16 mouse cellular contexts compared by ENCODE assay signal in the genomic region with DNA sequence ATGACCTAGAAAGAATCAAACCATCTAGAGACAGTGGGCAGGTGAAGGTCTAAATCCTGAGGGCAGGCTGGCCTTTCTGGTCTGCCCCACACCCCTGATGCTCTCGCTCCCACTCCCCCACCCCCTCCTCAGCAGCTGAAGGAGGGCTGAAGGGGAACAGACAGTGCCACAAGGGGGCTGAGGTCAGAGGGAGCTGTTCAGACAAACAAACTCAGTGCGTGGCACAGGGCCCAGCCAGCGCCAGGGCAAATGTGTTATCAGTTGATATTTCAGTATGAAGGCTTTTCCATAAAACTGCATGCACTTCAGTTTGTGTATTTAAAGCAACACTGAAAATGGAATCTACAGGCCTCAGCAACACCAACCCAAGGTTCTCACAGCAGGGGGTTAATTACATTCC.
A peak's percentile ranks its signal among the peaks of the same experiment; 100 is the strongest.
DNase-seq lines count a peak whose midpoint lies in the region; ATAC-seq and TF ChIP-seq lines count a peak whose summit lies in the region.
"Had no signal": no experiment of that assay in that cellular context is flagged by ENCODE, and none has a peak within 500 bp of the region (broad histone marks: within the 10 kb centered on the region; RNA-seq: fewer than 3 reads in every experiment).

No protein-coding gene starts in this region.

- H3K9me3 ChIP-seq in forebrain, postnatal 0 days (ENCODE audit: low read length) = no peaks in the 10 kb centered on the region
- H3K9me3 ChIP-seq in forebrain, embryonic 12.5 days = no peaks in the 10 kb centered on the region
- 0 out of 2 replicates have a peak, but pooled peaks cover 5% of the 10 kb centered on the region for H3K9me3 ChIP-seq in limb, embryonic 13.5 days
- no peaks in the 10 kb centered on the region for H3K9me3 ChIP-seq in limb, embryonic 10.5 days (replicated peaks)
- no peaks in the 10 kb centered on the region for H3K9me3 ChIP-seq in embryonic facial prominence, embryonic 10.5 days
- H3K9me3 ChIP-seq in stomach, postnatal 0 days (ENCODE audit: control insufficient read depth, low read length) = no peaks in the 10 kb centered on the region

- H3K27me3 ChIP-seq in forebrain, postnatal 0 days (ENCODE audit: insufficient read depth, low read length) = no peaks in the 10 kb centered on the region
- no peaks in the 10 kb centered on the region for H3K27me3 ChIP-seq in forebrain, embryonic 12.5 days
- H3K27me3 ChIP-seq in limb, embryonic 13.5 days = no peaks in the 10 kb centered on the region
- no peaks in the 10 kb centered on the region for H3K27me3 ChIP-seq in limb, embryonic 10.5 days (ENCODE audit: low read depth, poor library complexity, severe bottlenecking)
- no peaks in the 10 kb centered on the region for H3K27me3 ChIP-seq in embryonic facial prominence, embryonic 10.5 days (replicated peaks; ENCODE audit: low read depth, poor library complexity, severe bottlenecking)
- H3K27me3 ChIP-seq in stomach, postnatal 0 days (ENCODE audit: control insufficient read depth, insufficient read depth, low read length) = no peaks in the 10 kb centered on the region

- no peak overlapping the region for H3K4me2 ChIP-seq in forebrain, postnatal 0 days (ENCODE audit: low read depth)
- H3K4me2 ChIP-seq in forebrain, embryonic 12.5 days = no peak overlapping the region
- H3K4me2 ChIP-seq in limb, embryonic 13.5 days (replicated peaks) = no peak overlapping the region
- H3K4me2 ChIP-seq in stomach, postnatal 0 days (replicated peaks; ENCODE audit: low read depth) = no peak overlapping the region

- H3K9ac ChIP-seq in forebrain, postnatal 0 days = no peak overlapping the region
- H3K9ac ChIP-seq in forebrain, embryonic 12.5 days = no peak overlapping the region
- H3K9ac ChIP-seq in limb, embryonic 13.5 days = peak overlapping the region; percentile 39; the same call in 1 of the 2 replicates
- H3K9ac ChIP-seq in stomach, postnatal 0 days (ENCODE audit: low read length) = no peak overlapping the region

- DNase-seq in forebrain, postnatal 0 days = no peak
- DNase-seq in limb, embryonic 10.5 days (ENCODE audit: low spot score) = no peak
- DNase-seq in embryonic facial prominence, embryonic 10.5 days (ENCODE audit: low spot score) = no peak
- DNase-seq in stomach, postnatal 0 days (ENCODE audit: low spot score) = peak; percentile 19
- no peak for DNase-seq in urinary bladder, postnatal 25 days (ENCODE audit: low spot score)
- no peak for DNase-seq in urinary bladder, postnatal 10 days (ENCODE audit: low spot score)
- DNase-seq: cerebellum, adult 8-10 months; kidney, adult 2 months; layer of hippocampus, postnatal 36 days; lung, postnatal 4 days; right cerebral cortex, postnatal 4 days; thymus, postnatal 36 days had no signal

- no peak overlapping the region for H3K4me3 ChIP-seq in forebrain, postnatal 0 days (ENCODE audit: low read depth, low read length)
- no peak overlapping the region for H3K4me3 ChIP-seq in forebrain, embryonic 12.5 days (replicated peaks)
- H3K4me3 ChIP-seq in limb, embryonic 13.5 days = no peak overlapping the region
- H3K4me3 ChIP-seq in limb, embryonic 10.5 days = no peak overlapping the region
- H3K4me3 ChIP-seq in embryonic facial prominence, embryonic 10.5 days = no peak overlapping the region
- H3K4me3 ChIP-seq in stomach, postnatal 0 days (ENCODE audit: low read depth, low read length) = no peak overlapping the region

- no peaks in the 10 kb centered on the region for H3K4me1 ChIP-seq in forebrain, postnatal 0 days (ENCODE audit: insufficient read depth)
- H3K4me1 ChIP-seq in forebrain, embryonic 12.5 days = peaks cover 15% of the 10 kb centered on the region
- peaks cover 6% of the 10 kb centered on the region; the same call in 1 of the 2 replicates for H3K4me1 ChIP-seq in limb, embryonic 13.5 days
- peaks cover 15% of the 10 kb centered on the region for H3K4me1 ChIP-seq in limb, embryonic 10.5 days
- peaks cover 22% of the 10 kb centered on the region for H3K4me1 ChIP-seq in embryonic facial prominence, embryonic 10.5 days
- no peaks in the 10 kb centered on the region for H3K4me1 ChIP-seq in stomach, postnatal 0 days (replicated peaks; ENCODE audit: control insufficient read depth, insufficient read depth)

- no peaks in the 10 kb centered on the region for H3K36me3 ChIP-seq in forebrain, postnatal 0 days (ENCODE audit: insufficient read depth)
- H3K36me3 ChIP-seq in forebrain, embryonic 12.5 days (replicated peaks) = no peaks in the 10 kb centered on the region
- H3K36me3 ChIP-seq in limb, embryonic 13.5 days = 0 out of 2 replicates have a peak, but pooled peaks cover 5% of the 10 kb centered on the region
- 0 out of 2 replicates have a peak, but pooled peaks cover 4% of the 10 kb centered on the region for H3K36me3 ChIP-seq in limb, embryonic 10.5 days
- peaks cover 9% of the 10 kb centered on the region for H3K36me3 ChIP-seq in embryonic facial prominence, embryonic 10.5 days (replicated peaks)
- H3K36me3 ChIP-seq in stomach, postnatal 0 days (ENCODE audit: control insufficient read depth, insufficient read depth, low read length) = no peaks in the 10 kb centered on the region

- TF ChIP-seq CTCF in forebrain, postnatal 0 days (IDR thresholded peaks at IDR 0.05; ENCODE audit: low read depth) = 0 out of 2 replicates have a peak, but pooled peaks have one; percentile 11
- TF ChIP-seq CTCF in stomach, postnatal 0 days (IDR thresholded peaks at IDR 0.05; ENCODE audit: low read depth) = no peak

- H3K27ac ChIP-seq in forebrain, postnatal 0 days (ENCODE audit: low read depth, low read length) = no peak overlapping the region
- no peak overlapping the region for H3K27ac ChIP-seq in forebrain, embryonic 12.5 days
- no peak overlapping the region for H3K27ac ChIP-seq in limb, embryonic 13.5 days
- no peak overlapping the region for H3K27ac ChIP-seq in limb, embryonic 10.5 days
- 0 out of 2 replicates have a peak overlapping the region, but pooled peaks have one; percentile 24 for H3K27ac ChIP-seq in embryonic facial prominence, embryonic 10.5 days (replicated peaks)
- H3K27ac ChIP-seq in stomach, postnatal 0 days (replicated peaks) = no peak overlapping the region

- TF ChIP-seq EP300 in stomach, postnatal 0 days (optimal IDR thresholded peaks at IDR 0.05) = no peak

- no peak for ATAC-seq in forebrain, postnatal 0 days
- ATAC-seq in forebrain, embryonic 12.5 days (ENCODE audit: low FRiP score) = no peak
- ATAC-seq in limb, embryonic 13.5 days (ENCODE audit: low FRiP score, low read depth) = no peak
- no peak for ATAC-seq in stomach, postnatal 0 days (ENCODE audit: low FRiP score, low TSS enrichment)
- ATAC-seq: activated CD4-positive, CD25-positive, alpha-beta regulatory T cell, adult 4 months; hindbrain, embryonic 16.5 days had no signal

- 31% methylated on average over 3 of the region's 3 CpGs for WGBS in forebrain, postnatal 0 days
- 12% methylated on average over 3 of the region's 3 CpGs for WGBS in forebrain, embryonic 12.5 days
- 26% methylated on average over 3 of the region's 3 CpGs for WGBS in limb, embryonic 13.5 days
- WGBS in limb, embryonic 10.5 days = 27% methylated on average over 3 of the region's 3 CpGs
- 16% methylated on average over 3 of the region's 3 CpGs for WGBS in embryonic facial prominence, embryonic 10.5 days
- 46% methylated on average over 3 of the region's 3 CpGs for WGBS in stomach, postnatal 0 days
